Mouse (Mus musculus): ENCODE measurements around the gene Pecam1.
"Not testable (repeated sequence)": the region's sequence is repeated elsewhere in the genome, so short reads cannot be mapped to it uniquely, and the experiment has no call there.

The Pecam1 gene

DNA sequence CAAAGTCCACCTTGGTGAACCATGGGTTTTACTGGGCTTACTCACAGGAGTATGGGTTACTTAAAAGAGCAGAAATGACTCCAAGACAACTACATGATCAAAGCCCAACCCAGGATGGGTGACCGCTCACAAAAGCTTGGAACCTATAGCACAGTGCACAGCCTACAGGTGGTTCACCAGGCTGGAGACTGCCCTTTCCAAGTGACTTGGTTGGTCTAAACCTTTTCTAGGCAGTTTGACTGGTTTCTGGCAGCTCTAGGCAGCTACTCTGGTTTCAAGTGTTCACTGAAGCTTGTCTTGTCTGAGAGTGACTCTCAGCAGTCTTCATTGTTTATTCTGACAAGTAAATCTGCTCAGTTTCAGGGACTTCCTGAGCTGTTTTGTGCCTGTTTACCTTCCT is 20.8 kb downstream of the Pecam1 start:
- DNase-seq (ENCODE audit: low read depth, low spot score), result no peak

GRCm38 (mm10) chr11:106728402-106729366 is 21.7 kb downstream of the Pecam1 start:
- no peak for DNase-seq (ENCODE audit: low read depth, low spot score)

DNA sequence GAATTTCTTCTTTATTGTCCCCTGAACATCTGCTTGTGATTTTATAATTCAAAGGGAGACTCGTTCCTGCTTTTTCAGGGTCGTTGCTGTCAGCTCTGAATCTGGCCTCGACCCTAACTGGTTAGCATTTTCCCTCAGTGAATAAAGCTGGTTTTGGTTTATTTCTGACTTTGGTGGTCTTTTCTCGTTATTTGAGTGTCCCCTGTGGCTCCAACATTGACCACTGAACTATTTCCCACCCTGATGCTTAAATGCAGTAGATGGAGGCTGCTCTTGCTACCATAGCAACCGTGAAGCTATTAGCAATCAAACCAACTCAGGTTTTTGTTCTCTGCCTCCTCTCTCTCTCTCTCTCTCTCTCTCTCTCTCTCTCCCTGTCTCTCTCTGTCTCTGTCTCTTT is 22.5 kb downstream of the Pecam1 start:
- DNase-seq (ENCODE audit: low read depth, low spot score), result no peak

DNA sequence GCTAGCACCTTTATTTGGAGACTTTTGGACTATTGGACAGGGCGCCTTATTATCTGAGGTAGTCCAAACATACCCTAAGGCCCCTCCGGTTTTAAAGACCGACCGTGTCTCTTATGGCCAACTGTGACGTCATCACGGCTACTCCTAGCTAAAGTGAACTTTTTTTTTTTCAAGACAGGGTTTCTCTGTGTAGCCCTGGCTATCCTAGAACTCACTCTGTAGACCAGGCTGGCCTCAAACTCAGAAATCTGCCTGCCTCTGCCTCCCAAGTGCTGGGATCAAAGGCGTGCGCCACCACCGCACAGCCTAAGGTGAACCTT is 25.6 kb downstream of the Pecam1 start:
- DNase-seq (ENCODE audit: low read depth, low spot score), result not testable (repeated sequence)

- DNase-seq (ENCODE audit: low read depth, low spot score), result no peak
Measured at GRCm38 (mm10) chr11:106724176-106724915, 26.1 kb downstream of the Pecam1 start.

GRCm38 (mm10) chr11:106723611-106724125 is 26.8 kb downstream of the Pecam1 start:
- DNase-seq (ENCODE audit: low read depth, low spot score), result no peak

GRCm38 (mm10) chr11:106722831-106723361 is 27.5 kb downstream of the Pecam1 start:
- no peak for DNase-seq (ENCODE audit: low read depth, low spot score)

GRCm38 (mm10) chr11:106720379-106720778 is 30.0 kb downstream of the Pecam1 start:
- DNase-seq (ENCODE audit: low read depth, low spot score), result no peak

DNA sequence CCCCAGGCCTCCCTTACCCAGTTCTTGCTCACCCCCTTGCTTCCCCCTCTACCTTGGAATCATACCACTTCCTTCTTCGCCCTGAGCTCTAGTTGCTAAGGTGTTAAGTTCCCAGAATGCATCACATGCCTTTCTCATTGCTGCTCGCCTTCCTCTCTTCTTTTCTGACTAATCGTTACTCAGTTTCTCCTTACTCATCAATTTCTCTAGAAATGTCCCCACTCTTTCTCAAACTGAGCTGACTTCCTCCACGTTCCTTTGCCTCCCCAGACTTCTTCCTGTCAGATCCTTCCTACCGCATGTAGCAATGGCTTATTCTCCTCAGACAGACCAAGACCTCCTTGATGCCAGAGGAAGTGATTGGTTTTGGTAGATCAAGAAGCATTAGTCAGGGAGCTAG is 33.9 kb downstream of the Pecam1 start:
- no peak for DNase-seq (ENCODE audit: low read depth, low spot score)

DNA sequence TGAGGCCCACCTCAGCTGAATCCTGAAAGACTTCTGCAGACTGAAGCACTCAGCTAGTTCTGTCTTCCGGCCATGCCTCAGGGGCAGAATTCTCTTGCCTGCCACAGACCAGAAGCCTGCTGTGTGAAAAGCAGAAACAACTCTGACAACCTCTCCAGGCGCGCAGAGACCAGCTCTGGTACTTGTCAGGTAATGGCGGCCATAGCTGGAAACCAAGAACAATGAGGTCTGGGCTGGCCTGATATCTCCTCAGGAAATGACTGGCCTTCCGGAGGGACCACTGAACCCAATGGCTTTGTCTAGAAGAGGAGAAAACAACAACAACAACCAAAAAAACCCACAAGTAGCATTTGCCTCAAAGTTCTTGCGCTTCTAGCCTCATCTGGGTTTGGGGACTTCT is 35.4 kb downstream of the Pecam1 start:
- DNase-seq (ENCODE audit: low read depth, low spot score), result no peak

- no peak for DNase-seq (ENCODE audit: low read depth, low spot score)
Measured at GRCm38 (mm10) chr11:106710789-106711188, 39.6 kb downstream of the Pecam1 start.

GRCm38 (mm10) chr11:106709227-106709985 is 41.0 kb downstream of the Pecam1 start:
- DNase-seq (ENCODE audit: low read depth, low spot score), result no peak

DNA sequence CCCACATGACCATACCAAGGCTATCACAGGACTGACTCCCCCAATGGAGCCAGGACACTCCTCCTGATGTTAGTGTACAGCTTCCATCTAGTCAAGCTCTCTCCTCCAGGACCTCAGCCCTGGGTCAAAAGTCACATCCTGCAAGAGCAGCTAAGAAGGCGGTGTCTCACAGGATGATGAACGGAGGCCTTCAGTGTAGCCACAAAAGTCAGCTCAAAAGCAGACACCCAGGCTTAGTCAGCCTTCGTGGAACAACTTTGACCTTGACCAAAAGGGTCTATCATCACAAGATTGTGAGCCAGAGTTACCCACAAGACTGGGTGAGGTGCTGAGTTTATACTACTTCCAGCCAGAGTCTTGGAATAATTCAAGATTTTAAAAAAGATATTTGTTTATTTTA is 42.6 kb downstream of the Pecam1 start:
- DNase-seq (ENCODE audit: low read depth, low spot score), result no peak

DNA sequence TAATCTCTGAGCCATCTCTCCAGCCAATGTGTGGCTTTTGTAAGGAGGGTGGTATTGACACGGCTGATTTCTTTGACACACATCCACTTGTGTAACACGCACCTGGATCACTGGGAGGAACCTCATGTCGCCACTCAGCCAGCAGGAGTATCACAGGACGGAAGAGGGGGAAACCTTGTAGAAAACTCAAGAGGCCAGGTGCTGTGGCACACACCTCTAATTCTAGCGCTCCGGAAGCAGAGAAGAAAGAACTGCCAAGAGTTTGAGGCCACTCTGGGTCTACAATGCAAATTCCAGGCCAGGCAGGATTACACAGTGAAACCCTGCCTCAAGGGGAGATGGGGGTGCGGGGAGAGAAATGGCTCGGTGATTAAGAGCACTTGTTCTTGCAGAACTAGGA is 43.3 kb downstream of the Pecam1 start:
- no peak for DNase-seq (ENCODE audit: low read depth, low spot score)

DNA sequence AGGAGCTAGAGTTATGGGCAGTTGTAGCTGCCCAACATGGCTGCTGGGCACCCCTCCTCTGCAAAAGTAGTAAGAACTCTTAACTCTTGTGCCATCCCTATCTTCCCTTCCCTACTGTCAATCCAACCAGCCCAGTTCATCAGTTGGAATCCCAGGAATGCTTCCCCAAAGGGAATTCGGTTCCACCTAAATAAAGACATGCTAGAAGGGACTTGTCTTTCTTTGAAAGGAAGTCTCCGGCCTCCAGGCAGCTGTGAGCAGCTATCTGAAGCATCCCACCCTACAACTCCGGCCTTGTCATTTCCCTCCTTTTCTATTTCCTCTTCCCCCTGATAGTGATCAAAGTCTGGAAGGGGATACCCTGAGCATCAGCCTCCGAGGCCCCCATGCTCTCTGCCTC is 44.2 kb downstream of the Pecam1 start:
- no peak for DNase-seq (ENCODE audit: low read depth, low spot score)

DNA sequence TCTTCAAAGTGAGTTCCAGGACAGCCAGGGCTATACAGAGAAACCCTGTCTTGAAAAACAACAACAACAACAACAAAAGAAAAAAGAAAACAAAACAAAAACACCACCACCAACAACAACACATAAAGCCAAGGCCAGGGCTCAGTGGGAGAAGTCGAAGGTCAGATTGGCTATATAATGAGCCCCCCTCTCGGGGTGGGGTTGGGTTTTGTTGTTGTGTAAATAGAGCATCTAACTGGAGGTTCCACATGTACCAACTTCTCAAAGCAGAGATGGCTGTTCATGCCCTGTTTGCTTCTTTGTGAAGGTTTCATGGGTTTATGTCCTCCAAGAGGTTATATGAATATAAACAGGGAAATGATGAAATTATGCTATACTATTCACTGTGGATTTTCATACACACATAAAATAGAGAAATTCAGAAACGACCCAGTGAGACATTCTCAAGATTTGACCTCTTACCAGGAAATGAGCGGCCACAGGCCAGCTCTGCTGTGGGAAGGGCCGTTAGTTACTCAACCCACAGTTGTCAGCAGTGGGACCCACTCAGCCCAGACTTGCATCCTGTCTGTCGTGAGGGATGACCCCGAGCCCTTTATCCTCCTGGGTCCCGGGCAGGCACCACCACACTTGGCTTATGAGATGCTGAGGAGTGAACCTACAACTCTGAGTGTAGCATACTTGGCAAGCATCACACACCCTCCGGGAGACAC is 45.9 kb downstream of the Pecam1 start:
- DNase-seq (ENCODE audit: low read depth, low spot score), result no peak

- DNase-seq (ENCODE audit: low read depth, low spot score), result no peak
Measured at GRCm38 (mm10) chr11:106703931-106704330, 46.5 kb downstream of the Pecam1 start.

DNA sequence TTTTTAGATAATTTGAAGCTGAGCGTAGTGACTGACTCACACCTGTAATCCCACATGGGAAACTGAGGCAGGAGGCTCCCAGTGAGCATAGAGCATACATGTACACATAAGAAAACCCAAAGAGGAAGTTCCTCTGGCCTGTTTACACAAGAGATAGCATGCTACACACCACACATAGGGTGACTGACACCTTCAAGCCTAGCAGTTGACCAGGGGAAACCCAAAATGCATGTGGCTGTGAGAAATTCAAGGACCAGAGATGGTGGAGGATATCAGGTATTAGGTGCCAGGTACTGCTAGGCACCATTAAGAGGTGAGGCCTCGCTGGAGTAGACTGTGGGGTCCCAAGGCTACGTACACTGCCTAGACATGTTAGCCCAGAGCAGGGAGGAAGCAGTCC is 47.8 kb downstream of the Pecam1 start:
- no peak for DNase-seq (ENCODE audit: low read depth, low spot score)

GRCm38 (mm10) chr11:106701589-106701988 is 48.8 kb downstream of the Pecam1 start:
- DNase-seq (ENCODE audit: low read depth, low spot score), result no peak

- DNase-seq (ENCODE audit: low read depth, low spot score), result no peak
Measured at GRCm38 (mm10) chr11:106699083-106699482, 51.3 kb downstream of the Pecam1 start.

DNA sequence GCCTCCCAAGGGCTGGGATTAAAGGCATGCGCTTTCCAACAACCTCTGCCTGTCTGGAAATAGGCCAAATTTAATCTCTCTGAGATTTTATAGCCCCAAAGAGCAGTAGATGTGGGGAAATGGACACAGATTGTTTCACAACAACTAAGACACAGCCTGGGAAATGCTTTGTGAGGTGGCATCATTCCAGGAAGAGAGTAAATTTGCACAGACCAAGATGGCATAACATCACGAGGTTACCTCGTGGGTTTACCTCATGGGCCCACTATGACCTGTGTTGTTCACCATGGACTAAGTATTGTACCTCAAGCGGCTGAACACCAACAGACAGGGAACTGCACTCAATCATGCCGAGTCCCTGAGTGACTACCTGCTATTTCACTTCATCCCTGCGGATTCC is 52.1 kb downstream of the Pecam1 start:
- no peak for DNase-seq (ENCODE audit: low read depth, low spot score)

All from embryo, embryonic 11.5 days (tissue).